Mouse (Mus musculus): Measurements from ENCODE around the gene Dmpk.
A peak's percentile ranks its signal among the peaks of the same experiment; 100 is the strongest.

DNA sequence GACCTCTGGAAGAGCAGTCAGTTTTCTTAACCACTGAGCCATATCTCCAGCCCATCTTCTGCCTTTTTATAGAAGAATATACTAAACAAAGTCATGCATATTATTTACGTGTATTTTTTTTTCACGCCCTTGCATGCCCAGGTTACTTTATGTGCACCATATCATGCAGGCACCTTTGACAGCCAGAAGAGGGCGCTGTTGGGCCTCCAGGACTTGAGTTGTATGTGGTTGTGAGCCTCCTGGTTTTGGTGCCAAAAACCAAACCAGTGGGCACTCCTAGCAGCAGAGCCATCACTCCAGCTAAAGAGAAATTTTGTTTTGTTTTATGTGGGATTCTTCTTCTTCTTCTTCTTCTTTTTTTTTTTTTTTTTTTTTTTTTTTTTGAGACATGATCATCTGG is 14.1 kb upstream of the Dmpk start:
- TF ChIP-seq CTCF (IDR thresholded peaks at IDR 0.05; ENCODE audit: low read depth) (peak; percentile 75), EP300 (optimal IDR thresholded peaks at IDR 0.05) (no peak)

Measured in stomach, postnatal 0 days (tissue).